Mouse (Mus musculus) liver, adult 2 months (tissue): ENCODE data around the gene Kcng1.

ENCODE experiments used
- CTCF ChIP-seq: fragments of 200-500 bp; IDR thresholded peaks from 2 replicates; pipeline ENCODE4 v1.5.1; 2011; ENCODE audit warnings: low read depth, low read length, control low read depth
- POLR2A ChIP-seq: fragments of 200-500 bp; IDR thresholded peaks from 2 replicates; pipeline ENCODE4 v1.6.1; 2011; ENCODE audit warnings: low read length, control low read depth; ENCODE audit not compliant: insufficient read depth; ENCODE audit errors: extremely low read depth

DNA sequence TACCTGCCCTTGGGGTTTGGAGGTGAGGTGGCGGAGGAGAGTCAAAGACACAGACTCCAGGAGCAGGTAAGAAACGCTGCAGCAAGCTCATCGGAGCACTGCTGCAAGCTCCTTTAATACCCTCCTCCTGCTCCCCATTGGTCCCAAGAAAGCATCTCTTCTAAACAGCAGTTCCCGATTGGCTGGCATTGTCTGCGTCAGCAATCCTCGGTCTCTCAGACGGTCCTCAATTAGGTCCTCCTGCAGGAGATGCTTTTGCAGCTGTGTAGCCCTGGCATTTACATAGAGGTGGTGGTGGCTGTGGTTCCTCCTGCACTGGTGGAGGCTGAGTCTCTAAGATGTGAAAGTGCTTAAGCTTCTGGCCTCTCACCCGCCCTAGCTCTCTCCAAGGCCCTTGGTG lies 36.0 kb downstream of the Kcng1 start:
- TF ChIP-seq POLR2A (no peak), CTCF (no peak)
